Mouse (Mus musculus): ENCODE results near the gene Ube2d1. TPM values are rescaled to one million over a fixed set of nuclear protein-coding genes. Genes with fewer than 3 reads are reported as not detected.

Gene Ube2d1
- 10 to 100 TPM; 50.8 to 67.5 TPM for polyA plus RNA-seq (2017; shearing (Covaris generic))

GRCm38 (mm10) chr10:71285126-71285580 lies at the start of gene Ube2d1:
Gene Ube2d1 (minus strand): TSS chr10:71285262.

GRCm38 (mm10) chr10:71238240-71238554 lies 46.9 kb downstream of the Ube2d1 start, which contains the start of gene Tfam:
Gene Tfam (minus strand): TSS chr10:71238280.

Other genes with a start within 250 kb of the Ube2d1 start
- 1 to 10 TPM in 1 of 2 experiments, under 1 TPM in 1; 0.08 to 2.1 TPM for gene Bicc1, start 125.6 kb downstream of the Ube2d1 start, polyA plus RNA-seq (2017; shearing (Covaris generic))
- gene Tfam, start 47.0 kb downstream of the Ube2d1 start, polyA plus RNA-seq (2017; shearing (Covaris generic)), result 100 to 1,000 TPM in 1 of 2 experiments, 10 to 100 TPM in 1; 95.7 to 107 TPM
- gene Cisd1, start 59.7 kb upstream of the Ube2d1 start, polyA plus RNA-seq (2017; shearing (Covaris generic)), result 10 to 100 TPM; 22.9 to 25.0 TPM
- 10 to 100 TPM; 17.0 to 23.0 TPM for gene Ipmk, start 62.5 kb upstream of the Ube2d1 start, polyA plus RNA-seq (2017; shearing (Covaris generic))